Mouse (Mus musculus) kidney, postnatal 0 days (tissue): ENCODE data around the gene Perm1. TPM values are rescaled to one million over a fixed set of nuclear protein-coding genes. Genes with fewer than 3 reads are reported as not detected.

ENCODE experiments used
- ATAC-seq: fragments of 200-750 bp; cut with Nextera tagmentation; replicated peaks from 2 replicates; pipeline ENCODE4 v1.8.0; 2017; ENCODE audit warnings: low read depth, moderate number of reproducible peaks, moderate TSS enrichment, moderate library complexity; ENCODE audit not compliant: low FRiP score
- DNase-seq: peaks from one replicate; pipeline ENCODE4 v3.0.0-alpha.2; 2016; ENCODE audit warnings: low spot score
- H3K27ac ChIP-seq: fragments of 300-500 bp; sonication (generic); 2 replicates; pipeline ENCODE4 v1.5.1; 2014; ENCODE audit warnings: mild to moderate bottlenecking
- H3K27me3 ChIP-seq: fragments of 300-500 bp; sonication (generic); 2 replicates; pipeline ENCODE4 v1.6.1; 2014; ENCODE audit warnings: low read length, mixed read lengths; ENCODE audit not compliant: insufficient read depth
- H3K36me3 ChIP-seq: fragments of 300-500 bp; sonication (generic); 2 replicates; pipeline ENCODE4 v1.6.1; 2014; ENCODE audit warnings: low read length, mixed read lengths; ENCODE audit not compliant: insufficient read depth
- H3K4me1 ChIP-seq: fragments of 300-500 bp; sonication (generic); replicated peaks from 2 replicates; pipeline ENCODE4 v1.6.1; 2014; ENCODE audit warnings: antibody characterized with exemption, low read length, mixed read lengths; ENCODE audit not compliant: insufficient read depth
- H3K4me2 ChIP-seq: fragments of 300-500 bp; sonication (generic); 2 replicates; pipeline ENCODE4 v1.6.1; 2014; ENCODE audit warnings: mild to moderate bottlenecking, low read length, moderate library complexity, mixed read lengths
- H3K4me3 ChIP-seq: fragments of 300-500 bp; sonication (generic); replicated peaks from 2 replicates; pipeline ENCODE4 v1.5.1; 2014; ENCODE audit warnings: low read depth, low read length
- H3K9ac ChIP-seq: fragments of 300-500 bp; sonication (generic); 2 replicates; pipeline ENCODE4 v1.6.1; 2014; ENCODE audit warnings: low read depth, low read length
- H3K9me3 ChIP-seq: fragments of 300-500 bp; sonication (generic); replicated peaks from 2 replicates; pipeline ENCODE4 v1.6.1; 2016; ENCODE audit warnings: low read length, inconsistent platforms, mixed read lengths
- CTCF ChIP-seq: IDR thresholded peaks from 2 replicates; pipeline ENCODE4 v1.5.1; 2016; ENCODE audit warnings: antibody characterized with exemption, low read depth, mild to moderate bottlenecking, moderate library complexity
- WGBS: fragments of 180-500 bp; shearing (Covaris S2); extraction: QIAGEN DNeasy Blood & Tissue Kit; methylation state at CpG from one replicate; pipeline ENCODE4 v1.1.7; 2014; 5-methylcytosine and 5-hydroxymethylcytosine counted together
- microRNA-seq: library from miRNA; unstranded; fragments of <30 nt; microRNA quantifications from one replicate; pipeline ENCODE4, GENCODE M21; 2016
- polyA plus RNA-seq: library from polyadenylated mRNA; unstranded; fragments of >200 nt; fragmentation: Nextera tagmentation; extraction: Ambion mirVana; gene quantifications from 2 replicates; pipeline ENCODE4 v1.2.1, GENCODE M21; 2015

Perm1 gene
- polyA plus RNA-seq, 1 experiment from 2014 or later: 0.71 TPM

- WGBS: 31% methylated on average over 7 of the region's 7 CpGs
- Histone ChIP-seq H3K4me3 (no peak overlapping the region), H3K9ac (no peak overlapping the region), H3K36me3 (peaks cover 7% of the 10 kb centered on the region), H3K27me3 (peaks cover 16% of the 10 kb centered on the region), H3K4me1 (0 out of 2 replicates have a peak, but pooled peaks cover 7% of the 10 kb centered on the region), H3K27ac (no peak overlapping the region), H3K4me2 (no peak overlapping the region), H3K9me3 (no peaks in the 10 kb centered on the region)
- TF ChIP-seq CTCF: no peak
- DNase-seq (no peak), ATAC-seq (no peak)
Measured at GRCm38 (mm10) chr4:156252140-156252539, 36.5 kb downstream of the Perm1 start.

DNA sequence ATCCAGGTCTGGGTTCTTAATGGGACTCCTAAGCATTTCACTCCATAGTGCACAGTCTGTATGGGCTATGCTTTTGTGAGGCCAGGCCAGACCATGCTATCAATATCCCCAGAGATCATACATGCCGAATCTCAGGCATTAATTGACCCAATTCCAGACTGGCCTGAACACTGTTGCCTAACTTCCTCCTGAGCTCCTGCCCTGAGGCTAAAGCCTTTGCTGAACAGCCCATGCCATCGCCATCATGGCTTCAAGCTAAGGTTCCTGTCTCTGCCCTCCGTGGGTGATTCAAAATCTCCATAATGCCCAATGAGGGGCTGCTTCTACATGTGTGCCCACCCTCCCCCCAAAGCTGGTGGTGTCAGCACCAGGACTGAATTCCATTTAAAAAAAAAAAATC, 37.0 kb downstream of the Perm1 start:
- Histone ChIP-seq H3K36me3 (peaks cover 5% of the 10 kb centered on the region), H3K4me1 (0 out of 2 replicates have a peak, but pooled peaks cover 7% of the 10 kb centered on the region), H3K27ac (no peak overlapping the region), H3K9me3 (no peaks in the 10 kb centered on the region), H3K9ac (no peak overlapping the region), H3K27me3 (peaks cover 16% of the 10 kb centered on the region), H3K4me3 (no peak overlapping the region), H3K4me2 (no peak overlapping the region)
- DNase-seq: no peak
- whole genome bisulfite sequencing: 37% methylated on average over 3 of the region's 3 CpGs
- TF ChIP-seq CTCF: no peak
- no peak for ATAC-seq

DNA sequence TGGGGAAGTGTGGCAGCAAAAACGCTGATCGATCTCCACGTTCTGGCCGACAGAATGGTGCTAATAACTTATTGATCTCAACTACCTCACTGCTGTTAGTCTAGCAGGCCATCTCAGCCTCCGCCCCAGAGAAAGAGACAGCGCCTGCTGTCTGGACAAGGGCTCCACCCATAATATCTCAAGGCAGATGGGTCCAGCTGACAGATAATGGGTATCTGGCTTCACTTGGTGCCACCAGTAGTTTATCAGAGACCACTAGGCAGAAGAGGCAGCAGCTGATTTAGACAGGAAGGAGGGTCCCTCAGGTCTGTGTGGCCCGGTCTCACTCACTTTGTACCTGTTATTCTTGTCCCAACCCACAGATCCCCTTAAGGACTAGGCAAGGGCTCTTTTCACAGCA, 37.4 kb downstream of the Perm1 start:
- no peak overlapping the region for H3K4me3 ChIP-seq
- peaks cover under 1% of the 10 kb centered on the region; the same call in 1 of the 2 replicates for H3K36me3 ChIP-seq
- H3K9ac ChIP-seq: no peak overlapping the region
- DNase-seq (no peak), ATAC-seq (no peak)
- 0 out of 2 replicates have a peak, but pooled peaks cover 7% of the 10 kb centered on the region for H3K4me1 ChIP-seq
- no peak overlapping the region for H3K4me2 ChIP-seq
- H3K9me3 ChIP-seq: no peaks in the 10 kb centered on the region
- peaks cover 16% of the 10 kb centered on the region for H3K27me3 ChIP-seq
- no peak for TF ChIP-seq CTCF
- no peak overlapping the region for H3K27ac ChIP-seq
- WGBS: 42% methylated on average over 7 of the region's 7 CpGs

DNA sequence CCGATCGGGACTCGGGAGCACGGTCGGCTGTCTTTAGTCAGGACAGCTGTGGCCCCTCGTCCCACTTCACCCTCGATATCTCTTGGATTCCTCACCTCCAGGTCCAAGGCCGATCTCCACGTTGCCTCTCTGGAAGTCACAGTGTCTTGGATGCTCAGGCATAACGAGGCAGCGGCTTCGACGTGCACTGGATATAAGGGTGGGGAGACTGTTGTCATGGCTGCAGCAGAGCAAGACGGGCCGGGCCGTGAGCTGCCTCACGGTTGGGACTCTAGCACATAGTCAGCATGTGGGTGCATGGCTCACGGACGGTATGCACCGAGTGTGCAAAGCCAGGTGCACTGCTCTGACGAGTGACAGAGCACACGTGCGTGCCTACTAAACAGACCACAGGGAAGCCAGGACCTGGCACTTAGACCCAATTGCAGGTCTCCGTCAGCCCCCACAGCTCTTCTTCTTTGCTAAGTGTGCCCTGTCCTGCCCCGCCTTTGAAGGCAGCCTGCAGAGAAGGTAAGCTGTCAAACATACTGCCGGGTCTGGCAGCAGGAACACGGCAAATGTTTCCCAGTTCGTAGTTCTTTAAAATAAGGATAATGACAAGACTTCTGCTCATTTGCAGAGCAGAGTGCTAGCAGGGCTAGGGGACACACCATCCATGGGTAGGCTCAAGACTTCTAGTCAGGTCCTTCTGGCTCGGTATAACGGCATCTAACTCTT, 38.9 kb downstream of the Perm1 start:
- no peak overlapping the region for H3K9ac ChIP-seq
- WGBS: 2% methylated on average over 30 of the region's 30 CpGs

DNA sequence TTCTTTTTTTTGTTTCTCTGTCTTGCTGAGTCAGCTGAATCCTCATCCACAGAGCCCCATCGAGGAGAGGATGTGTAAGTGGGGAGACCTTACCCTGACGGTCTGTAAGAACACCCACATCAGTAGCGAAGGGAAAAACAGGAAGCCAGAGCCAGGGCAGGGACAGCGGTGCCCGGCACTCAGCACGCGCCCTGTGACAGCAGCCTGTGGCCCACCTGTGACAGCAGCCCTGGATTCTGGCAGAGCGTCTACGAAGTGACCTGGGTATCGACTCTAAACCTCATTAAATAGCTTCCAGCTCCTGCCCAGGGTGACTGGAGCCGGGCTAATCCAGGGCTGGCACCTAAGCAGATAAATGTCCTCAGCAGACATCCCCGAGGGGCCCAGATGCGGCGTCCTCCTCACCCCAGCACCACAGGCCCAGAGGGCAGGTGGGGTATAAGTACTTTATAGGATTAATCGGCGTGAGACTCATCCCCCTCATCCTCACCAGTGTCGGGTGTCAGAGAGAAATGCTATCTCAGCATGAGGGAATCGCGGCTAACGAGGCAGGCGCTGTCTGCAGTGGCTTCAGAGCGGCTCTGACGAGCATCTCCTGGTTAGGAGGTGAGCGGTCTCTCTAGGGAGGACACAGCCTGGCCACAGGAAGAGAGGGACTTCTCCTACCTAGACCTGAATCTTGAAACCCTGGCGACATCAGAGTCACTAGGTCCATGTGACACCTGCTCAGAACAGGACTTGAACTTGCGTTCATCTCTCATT, 39.6 kb downstream of the Perm1 start, which contains the start of gene Samd11:
Gene Samd11 (minus strand): TSS at position 580 of the 762 bp plus-strand sequence.
- Histone ChIP-seq H3K4me1 (0 out of 2 replicates have a peak, but pooled peaks cover 7% of the 10 kb centered on the region), H3K4me2 (peak within 1 kb of the TSS; percentile 21; the same call in 1 of the 2 replicates), H3K9ac (no peak within 1 kb of the TSS), H3K4me3 (peak within 1 kb of the TSS; percentile 26; the same call in 1 of the 2 replicates), H3K27ac (no peak within 1 kb of the TSS), H3K9me3 (no peaks in the 10 kb centered on the region), H3K36me3 (no peaks in the 10 kb centered on the region), H3K27me3 (peaks cover 16% of the 10 kb centered on the region)
- no peak; the same call in 1 of the 2 replicates for ATAC-seq
- no peak for TF ChIP-seq CTCF
- 6% methylated on average over 26 of the region's 26 CpGs for WGBS
- no peak for DNase-seq

More for the DNA sequence above, 38.9 kb downstream of the Perm1 start:
- Histone ChIP-seq H3K4me1 (0 out of 2 replicates have a peak, but pooled peaks cover 7% of the 10 kb centered on the region), H3K27me3 (peaks cover 16% of the 10 kb centered on the region), H3K9me3 (no peaks in the 10 kb centered on the region), H3K27ac (no peak overlapping the region), H3K4me3 (peak overlapping the region; percentile 26), H3K4me2 (peak overlapping the region; percentile 21; the same call in 1 of the 2 replicates), H3K36me3 (no peaks in the 10 kb centered on the region)
- TF ChIP-seq CTCF: no peak
- DNase-seq (no peak), ATAC-seq (peak; percentile 53)

Small RNA genes lying within 50 kb of the gene (microRNA-seq; reads per million reads assigned to microRNA genes)
- 1.2 reads per million for gene Mir7658

Other genes starting within 250 kb of the Perm1 start
- gene B3galt6, start 223.2 kb upstream of the Perm1 start, polyA plus RNA-seq: 14.3 and 14.5 TPM in 2 replicates
- 178 and 183 TPM in 2 replicates for gene Sdf4, start 223.0 kb upstream of the Perm1 start, polyA plus RNA-seq
- 0.70 and 0.88 TPM in 2 replicates for gene Tnfrsf4, start 202.0 kb upstream of the Perm1 start, polyA plus RNA-seq
- gene Tnfrsf18, start 189.7 kb upstream of the Perm1 start, polyA plus RNA-seq: 1.3 TPM in 2 replicates
- gene Ttll10, start 156.5 kb upstream of the Perm1 start, polyA plus RNA-seq: 5.6 and 6.0 TPM in 2 replicates
- gene 9430015G10Rik, start 105.9 kb upstream of the Perm1 start, polyA plus RNA-seq: 11.8 and 15.3 TPM in 2 replicates
- 0.17 and 0.27 TPM in 2 replicates for gene Rnf223, start 85.4 kb upstream of the Perm1 start, polyA plus RNA-seq
- 76.5 and 79.8 TPM in 2 replicates for gene Agrn, start 18.4 kb upstream of the Perm1 start, polyA plus RNA-seq
- gene Isg15, start 15.1 kb upstream of the Perm1 start, polyA plus RNA-seq: 14.9 and 20.6 TPM in 2 replicates
- 4.8 and 5.1 TPM in 2 replicates for gene AW011738, start 12.6 kb upstream of the Perm1 start, polyA plus RNA-seq
- 12.7 and 13.1 TPM in 2 replicates for gene Plekhn1, start 19.0 kb downstream of the Perm1 start, polyA plus RNA-seq
- 49.2 and 50.7 TPM in 2 replicates for gene Noc2l, start 20.1 kb downstream of the Perm1 start, polyA plus RNA-seq
- not detected in 2 replicates for gene Samd11, start 39.8 kb downstream of the Perm1 start, polyA plus RNA-seq
- not detected in 2 replicates for gene Vmn2r-ps159, start 115.2 kb downstream of the Perm1 start, polyA plus RNA-seq